Mouse (Mus musculus): ENCODE data around the gene Trappc10.

DNA sequence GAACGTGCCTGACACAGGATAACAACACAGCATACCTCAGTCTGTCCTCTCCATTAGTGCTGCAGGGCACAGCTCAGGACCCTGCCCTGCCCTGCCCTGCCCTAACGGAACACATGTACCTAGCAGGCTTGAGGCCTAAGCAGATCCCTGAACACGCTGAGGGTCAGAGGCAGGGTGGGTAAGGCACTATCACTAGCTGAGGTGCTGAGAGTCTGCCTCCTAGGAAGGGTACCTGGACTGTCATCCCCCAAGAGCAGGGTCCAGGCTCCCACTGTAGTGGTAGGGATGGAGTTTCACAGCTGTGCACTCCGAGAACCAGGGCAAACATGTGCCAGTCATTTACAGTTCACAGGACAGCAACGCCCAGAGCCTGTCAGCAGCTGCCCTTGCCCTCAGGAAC is 70.0 kb downstream of the Trappc10 start:
- no peak for TF ChIP-seq CTCF (IDR thresholded peaks at IDR 0.05; ENCODE audit: extremely low read depth, insufficient read depth, low read length)
- TF ChIP-seq POLR2A (IDR thresholded peaks at IDR 0.05; ENCODE audit: extremely low read depth, insufficient read depth, low read length) = no peak

All from cortical plate, adult 2 months (tissue).